Mouse (Mus musculus): Measurements from ENCODE around the gene Paqr9.

DNA sequence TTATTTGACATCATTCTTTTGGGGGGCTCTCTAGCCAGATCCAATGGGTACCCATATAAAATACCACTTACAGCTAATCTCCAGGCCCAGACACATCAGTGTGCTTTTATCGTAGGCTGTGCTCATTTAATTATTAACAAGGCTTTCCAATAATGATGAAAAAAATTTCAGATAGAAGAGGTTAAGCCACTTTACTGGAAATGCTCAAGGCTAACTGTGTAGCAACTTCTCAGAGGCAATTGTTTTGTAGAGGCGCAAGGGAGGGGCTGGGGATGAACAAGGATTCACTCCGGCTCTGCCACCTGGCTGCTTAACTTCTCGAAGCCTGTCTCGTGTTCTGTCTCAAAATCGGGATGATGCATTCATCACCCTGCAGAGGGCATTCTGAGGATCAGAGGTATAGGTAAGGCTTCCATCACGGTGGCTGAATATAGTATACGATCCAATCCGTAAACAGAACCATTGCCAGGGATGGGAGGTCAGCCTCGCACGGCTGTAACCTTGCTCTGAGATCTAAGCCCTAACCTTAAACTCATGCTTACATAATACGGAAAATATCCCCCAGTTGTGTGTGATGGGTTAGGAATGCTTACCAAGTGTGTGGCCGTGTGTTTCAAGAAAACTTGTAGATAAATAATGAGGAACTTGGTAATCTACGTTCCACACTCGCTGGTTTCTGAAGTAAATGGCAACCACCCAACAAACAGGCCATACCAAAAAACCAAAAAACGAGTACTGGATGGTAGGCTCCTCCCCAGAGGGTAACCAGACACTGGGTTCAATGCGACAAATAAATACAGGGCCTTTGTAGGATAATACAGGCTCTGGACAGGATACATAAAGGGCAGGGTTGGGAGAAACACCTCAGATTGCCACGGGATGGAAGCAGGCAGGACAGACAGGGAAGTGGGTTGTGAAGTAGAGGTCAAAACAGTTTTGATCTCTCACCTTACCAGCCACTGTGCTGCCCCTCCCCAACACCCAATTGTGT, 4.9 kb upstream of the Paqr9 start:
- TF ChIP-seq CTCF (IDR thresholded peaks at IDR 0.05; ENCODE audit: low read depth) (no peak), EP300 (IDR thresholded peaks at IDR 0.05; ENCODE audit: low read depth) (peak; percentile 74)
